Mouse (Mus musculus): ENCODE results near the gene Smug1.

DNA sequence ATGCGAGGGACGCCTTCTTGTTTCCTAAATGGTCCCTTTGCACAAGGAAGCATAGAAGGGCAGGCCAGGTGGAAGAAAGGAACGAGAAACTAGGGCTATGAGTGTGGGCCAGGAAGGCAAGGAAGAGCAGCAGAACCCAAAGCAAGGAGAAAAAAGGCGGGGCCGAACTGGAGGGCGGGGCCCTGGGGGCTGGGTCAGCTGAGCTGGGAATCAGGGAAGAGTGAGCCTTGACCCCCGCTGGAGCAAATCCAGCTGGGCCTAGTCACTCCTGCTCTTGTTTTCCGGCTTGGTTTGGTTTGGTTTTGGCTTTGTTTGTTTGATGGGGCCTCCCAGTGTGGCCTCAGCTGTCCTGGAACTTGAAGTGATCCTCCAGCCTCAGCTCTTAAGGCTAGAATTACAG, 4.4 kb upstream of the Smug1 start:
- no peak for TF ChIP-seq CTCF (IDR thresholded peaks at IDR 0.05; ENCODE audit: low read depth)
- no peak for TF ChIP-seq EP300 (IDR thresholded peaks at IDR 0.05; ENCODE audit: low read depth)
